Mouse (Mus musculus) adrenal gland, postnatal 4 days (tissue): ENCODE measurements around the gene Gm6509. TPM values are rescaled to one million over a fixed set of nuclear protein-coding genes. Genes with fewer than 3 reads are reported as not detected.
"Not testable (repeated sequence)": the region's sequence is repeated elsewhere in the genome, so short reads cannot be mapped to it uniquely, and the experiment has no call there.

Experiments
- DNase-seq, 2 experiments: peaks; one replicate each; pipeline ENCODE4 v3.0.0; 2021 to 2022; ENCODE audit warnings: low spot score in 2 of 2, mixed read lengths in 2 of 2
- long read RNA-seq, 2 experiments: library from polyadenylated mRNA; stranded (forward); transcript quantifications; one replicate each; pipeline ENCODE4 v2.0.0; 2021
- total RNA-seq, 2 experiments: library from RNA; stranded (reverse); gene quantifications; 2 replicates each; pipeline ENCODE4 v1.2.3; 2021

Gene Gm6509
- not detected for total RNA-seq
- long read RNA-seq, experiment 1: 0 reads
- long read RNA-seq, experiment 2: 0 reads

- not testable (repeated sequence) for DNase-seq
Observed at GRCm38 (mm10) chr5:94623679-94624078, at the start of gene Gm6509. TSS of gene Gm6509 (plus strand) at chr5:94623979.

- DNase-seq: not testable (repeated sequence)
Observed at GRCm38 (mm10) chr5:94616242-94616641, 7.5 kb upstream of the Gm6509 start, which contains the start of gene Gm3147. TSS of gene Gm3147 (minus strand) at chr5:94616342.

- DNase-seq: not testable (repeated sequence)
Observed at GRCm38 (mm10) chr5:94648082-94648481, 24.3 kb downstream of the Gm6509 start, which contains the start of gene Gm6205. TSS of gene Gm6205 (plus strand) at chr5:94648382.

Other genes starting within 250 kb of the Gm6509 start
- not detected for gene Gm7682, start 178.2 kb upstream of the Gm6509 start, total RNA-seq
- not detected for gene Gm3139, start 97.7 kb upstream of the Gm6509 start, total RNA-seq
- gene Gm3147, start 7.6 kb upstream of the Gm6509 start, total RNA-seq: not detected
- gene Gm6205, start 24.4 kb downstream of the Gm6509 start, total RNA-seq: not detected
- gene Gm3183, start 241.5 kb downstream of the Gm6509 start, total RNA-seq: not detected